Comparison of ENCODE assay signal across 8 mouse cellular contexts in the genomic region with DNA sequence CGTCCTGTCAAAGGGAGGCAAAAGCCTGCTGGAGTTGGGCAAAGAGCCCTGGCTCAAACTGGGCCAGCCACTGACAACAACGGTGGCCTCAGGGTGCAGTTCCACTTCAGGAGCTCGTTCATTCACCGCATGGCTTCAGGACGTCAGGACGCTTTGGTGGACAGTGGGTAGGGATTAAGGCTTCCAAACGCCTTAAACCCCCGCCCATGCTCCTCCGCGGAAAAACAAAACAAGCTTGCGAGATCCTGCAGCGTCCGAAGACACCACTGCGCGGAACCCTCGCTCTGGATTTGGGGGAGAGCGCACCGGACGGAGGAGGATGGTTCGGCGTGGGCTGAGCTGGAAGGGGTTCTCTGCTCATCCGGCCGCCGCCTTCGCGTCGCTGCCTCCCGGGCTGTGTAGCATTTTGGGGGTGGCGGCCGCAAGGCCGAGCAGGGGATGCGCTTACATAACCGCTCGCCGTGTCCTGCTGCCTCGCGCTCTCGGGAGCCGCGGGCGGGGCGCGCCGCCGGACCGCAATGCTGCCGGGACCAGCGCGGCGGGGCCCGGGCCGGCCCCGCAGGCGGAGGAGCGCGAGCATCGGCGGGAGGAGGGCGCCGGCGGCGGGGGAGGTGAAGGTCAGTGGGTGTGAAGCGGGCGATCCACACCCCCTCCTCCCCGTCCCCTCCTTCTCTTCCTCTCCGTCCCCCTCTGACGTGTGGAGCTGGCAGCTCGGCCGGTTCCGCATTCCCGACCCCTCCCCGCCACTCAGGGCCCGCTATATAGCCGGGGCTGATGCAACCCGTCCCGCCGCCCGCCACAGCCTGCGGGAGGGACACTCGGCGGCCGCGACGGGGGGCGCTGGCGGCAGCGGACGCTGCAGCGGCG. TPM values are rescaled to one million over a fixed set of nuclear protein-coding genes. Genes with fewer than 3 reads are reported as not detected.
DNase-seq lines count a peak whose midpoint lies in the region; TF ChIP-seq lines count a peak whose summit lies in the region.

A gene (plus strand): TSS at position 417 of the 867 bp plus-strand sequence.

- peak within 1 kb of the TSS; percentile 70 for H3K9ac ChIP-seq in ES-E14 (ENCODE audit: insufficient read depth, low read depth, low read length, poor library complexity, severe bottlenecking)

- peak within 1 kb of the TSS; percentile 82 to 90 for H3K4me3 ChIP-seq in ES-E14 (ENCODE audit: insufficient read depth in 1 of 2, low read depth in 1 of 2, low read length in 2 of 2, poor library complexity in 1 of 2, severe bottlenecking in 1 of 2)
- H3K4me3 ChIP-seq in hindbrain, embryonic 10.5 days, result peak within 1 kb of the TSS; percentile 84

- no peak within 1 kb of the TSS for H3K27ac ChIP-seq in ES-E14 (ENCODE audit: insufficient read depth, low read depth, low read length, poor library complexity, severe bottlenecking)
- H3K27ac ChIP-seq in hindbrain, embryonic 10.5 days, result peak within 1 kb of the TSS; percentile 91

- H3K9me3 ChIP-seq in ES-E14 (ENCODE audit: control insufficient read depth, insufficient read depth, low read depth, low read length), result no peaks in the 10 kb centered on the region
- H3K9me3 ChIP-seq in hindbrain, embryonic 10.5 days, result no peaks in the 10 kb centered on the region

- H3K36me3 ChIP-seq in ES-E14 (ENCODE audit: control insufficient read depth, insufficient read depth, low read length, poor library complexity, severe bottlenecking), result no peaks in the 10 kb centered on the region
- no peaks in the 10 kb centered on the region for H3K36me3 ChIP-seq in hindbrain, embryonic 10.5 days

- WGBS in hindbrain, embryonic 10.5 days, result under 1% methylated on average over 83 of the region's 90 CpGs

- no peak for DNase-seq in ES-E14 (ENCODE audit: low read depth, low spot score)
- peak; percentile 82 for DNase-seq in cerebellum, adult 9-10 months
- peak in 1 of 2 experiments; percentile 82 for DNase-seq in frontal cortex, adult 2 months (ENCODE audit: extremely low spot score in 1 of 2, low spot score in 1 of 2)
- peak; percentile 80 for DNase-seq in hindbrain, embryonic 10.5 days (ENCODE audit: low spot score)
- DNase-seq in layer of hippocampus, postnatal 14 days (ENCODE audit: low spot score in 2 of 2), result peak; percentile 73 to 83
- DNase-seq in lung, postnatal 10 days, result peak; percentile 97
- peak; percentile 81 for DNase-seq in ovary, postnatal 14 days (ENCODE audit: low spot score)
- DNase-seq in thymus, postnatal 10 days (ENCODE audit: low spot score in 2 of 2), result peak; percentile 20 to 35

- in situ Hi-C loops in ES-E14 (cut with MboI; ENCODE audit: low sequenced_read_pairs in 2 of 2, unreplicated experiment in 2 of 2), result no loop called here

- peaks cover 52% of the 10 kb centered on the region for H3K27me3 ChIP-seq in hindbrain, embryonic 10.5 days (ENCODE audit: insufficient read depth, poor library complexity, severe bottlenecking)

- H3K4me1 ChIP-seq in ES-E14 (ENCODE audit: control insufficient read depth in 2 of 2, insufficient read depth in 2 of 2, low read length in 2 of 2, poor library complexity in 1 of 2), result peaks cover 0 to 4% of the 10 kb centered on the region in 2 experiments; a peak in 1 of 4 replicates
- H3K4me1 ChIP-seq in hindbrain, embryonic 10.5 days (replicated peaks), result peaks cover 44% of the 10 kb centered on the region

TF ChIP-seq in ES-E14, 5 proteins besides CTCF, POLR2A, EP300 and RAD21:
- no peak for TF ChIP-seq ZNF384 (IDR thresholded peaks at IDR 0.05; ENCODE audit: low read depth, low read length)
- TF ChIP-seq ZC3H11A (IDR thresholded peaks at IDR 0.05; ENCODE audit: borderline replicate concordance, low read depth, low read length), result no peak
- TF ChIP-seq CHD2 (IDR thresholded peaks at IDR 0.05; ENCODE audit: low read depth, low read length), result no peak
- TF ChIP-seq MAFK (IDR thresholded peaks at IDR 0.05; ENCODE audit: insufficient read depth, low read depth, low read length), result no peak
- TF ChIP-seq HCFC1 (IDR thresholded peaks at IDR 0.05; ENCODE audit: borderline replicate concordance, insufficient read depth, low read length), result no peak

RNA-seq across cellular contexts. Expression of the gene that starts here (rescaled TPM):
- total RNA-seq in ES-E14 (2012; rRNA removed), result 8.5 and 15.9 TPM in 2 replicates
- polyA plus RNA-seq in frontal cortex, adult 2 months (2012; rRNA removed), result 45.8 and 51.8 TPM in 2 replicates
- 0.25 TPM in 1 of 2 replicates, not detected in the other for polyA plus RNA-seq in hindbrain, embryonic 10.5 days (2016; fragmentation: Nextera tagmentation; extraction: Ambion mirVana)
- total RNA-seq in layer of hippocampus, postnatal 14 days (2021), result 10 to 100 TPM; 29.4 to 34.1 TPM

Comparison
In these comparisons a context has a peak if more than half of its experiments do, and no peak if none do; other contexts are left out.
1. RNA of the gene that starts here (polyA plus RNA-seq): 45.8 to 51.8 TPM in frontal cortex, adult 2 months; 0.25 TPM in hindbrain, embryonic 10.5 days; every median in the first group is over 10 times any median in the second.
2. Peak in DNase-seq, H3K4me3 ChIP-seq and H3K27ac ChIP-seq in hindbrain, embryonic 10.5 days; RNA of the gene not detected or under 1 TPM.